Mouse (Mus musculus): ENCODE measurements around the gene Fkbpl. TPM values are rescaled to one million over a fixed set of nuclear protein-coding genes. Genes with fewer than 3 reads are reported as not detected.

The Fkbpl gene
- polyA plus RNA-seq, 1 experiment from 2014 or later = 12.4 TPM

- Histone ChIP-seq H3K4me2 (replicated peaks; ENCODE audit: low read depth) (no peak overlapping the region), H3K9ac (ENCODE audit: low read length) (no peak overlapping the region), H3K27me3 (ENCODE audit: control insufficient read depth, insufficient read depth, low read length) (peaks cover 2% of the 10 kb centered on the region; the same call in 1 of the 2 replicates), H3K27ac (replicated peaks) (no peak overlapping the region), H3K4me1 (replicated peaks; ENCODE audit: control insufficient read depth, insufficient read depth) (no peaks in the 10 kb centered on the region), H3K36me3 (ENCODE audit: control insufficient read depth, insufficient read depth, low read length) (no peaks in the 10 kb centered on the region), H3K4me3 (ENCODE audit: low read depth, low read length) (no peak overlapping the region), H3K9me3 (ENCODE audit: control insufficient read depth, low read length) (no peaks in the 10 kb centered on the region)
- WGBS = 22% methylated on average over 1 of the region's 1 CpGs
- ATAC-seq (ENCODE audit: low FRiP score, low TSS enrichment) = no peak
- TF ChIP-seq CTCF (IDR thresholded peaks at IDR 0.05; ENCODE audit: low read depth) = no peak
- no peak for TF ChIP-seq EP300 (optimal IDR thresholded peaks at IDR 0.05)
- DNase-seq (ENCODE audit: low spot score) = no peak
Observed at GRCm38 (mm10) chr17:34663558-34663957, 19.0 kb downstream of the Fkbpl start.

- Histone ChIP-seq H3K27me3 (ENCODE audit: control insufficient read depth, insufficient read depth, low read length) (no peaks in the 10 kb centered on the region), H3K4me1 (replicated peaks; ENCODE audit: control insufficient read depth, insufficient read depth) (no peaks in the 10 kb centered on the region), H3K4me3 (ENCODE audit: low read depth, low read length) (no peak overlapping the region), H3K4me2 (replicated peaks; ENCODE audit: low read depth) (no peak overlapping the region), H3K36me3 (ENCODE audit: control insufficient read depth, insufficient read depth, low read length) (no peaks in the 10 kb centered on the region), H3K9ac (ENCODE audit: low read length) (no peak overlapping the region), H3K27ac (replicated peaks) (no peak overlapping the region), H3K9me3 (ENCODE audit: control insufficient read depth, low read length) (no peaks in the 10 kb centered on the region)
- 61% methylated on average over 7 of the region's 7 CpGs for WGBS
- no peak for DNase-seq (ENCODE audit: low spot score)
- no peak for ATAC-seq (ENCODE audit: low FRiP score, low TSS enrichment)
- TF ChIP-seq CTCF (IDR thresholded peaks at IDR 0.05; ENCODE audit: low read depth) (no peak), EP300 (optimal IDR thresholded peaks at IDR 0.05) (no peak)
Observed at GRCm38 (mm10) chr17:34664472-34664871, 19.9 kb downstream of the Fkbpl start.

GRCm38 (mm10) chr17:34670235-34670634, 25.7 kb downstream of the Fkbpl start, which contains the start of gene Tnxb:
Tnxb (plus strand) TSS chr17:34670535.
- no peaks in the 10 kb centered on the region for H3K9me3 ChIP-seq (ENCODE audit: control insufficient read depth, low read length)
- no peaks in the 10 kb centered on the region for H3K36me3 ChIP-seq (ENCODE audit: control insufficient read depth, insufficient read depth, low read length)
- peaks cover 3% of the 10 kb centered on the region; the same call in 1 of the 2 replicates for H3K4me1 ChIP-seq (replicated peaks; ENCODE audit: control insufficient read depth, insufficient read depth)
- H3K27me3 ChIP-seq (ENCODE audit: control insufficient read depth, insufficient read depth, low read length) = peaks cover 9% of the 10 kb centered on the region; the same call in 1 of the 2 replicates
- WGBS = 56% methylated on average over 7 of the region's 7 CpGs
- peak within 1 kb of the TSS; percentile 37 for H3K4me2 ChIP-seq (replicated peaks; ENCODE audit: low read depth)
- DNase-seq (ENCODE audit: low spot score) (no peak), ATAC-seq (ENCODE audit: low FRiP score, low TSS enrichment) (no peak)
- TF ChIP-seq EP300 (optimal IDR thresholded peaks at IDR 0.05) (no peak), CTCF (IDR thresholded peaks at IDR 0.05; ENCODE audit: low read depth) (no peak)
- 0 out of 2 replicates have a peak within 1 kb of the TSS, but pooled peaks have one; percentile 4 for H3K4me3 ChIP-seq (ENCODE audit: low read depth, low read length)
- no peak within 1 kb of the TSS for H3K27ac ChIP-seq (replicated peaks)
- no peak within 1 kb of the TSS; the same call in 1 of the 2 replicates for H3K9ac ChIP-seq (ENCODE audit: low read length)

GRCm38 (mm10) chr17:34671151-34672066, 26.8 kb downstream of the Fkbpl start:
- Histone ChIP-seq H3K9me3 (ENCODE audit: control insufficient read depth, low read length) (no peaks in the 10 kb centered on the region), H3K27ac (replicated peaks) (no peak overlapping the region), H3K9ac (ENCODE audit: low read length) (peak overlapping the region; percentile 27), H3K36me3 (ENCODE audit: control insufficient read depth, insufficient read depth, low read length) (no peaks in the 10 kb centered on the region), H3K4me2 (replicated peaks; ENCODE audit: low read depth) (peak overlapping the region; percentile 37), H3K4me3 (ENCODE audit: low read depth, low read length) (0 out of 2 replicates have a peak overlapping the region, but pooled peaks have one; percentile 4), H3K4me1 (replicated peaks; ENCODE audit: control insufficient read depth, insufficient read depth) (peaks cover 3% of the 10 kb centered on the region; the same call in 1 of the 2 replicates), H3K27me3 (ENCODE audit: control insufficient read depth, insufficient read depth, low read length) (peaks cover 9% of the 10 kb centered on the region; the same call in 1 of the 2 replicates)
- DNase-seq (ENCODE audit: low spot score) = no peak
- no peak for TF ChIP-seq EP300 (optimal IDR thresholded peaks at IDR 0.05)
- peak; percentile 46 for TF ChIP-seq CTCF (IDR thresholded peaks at IDR 0.05; ENCODE audit: low read depth)
- WGBS = 20% methylated on average over 89 of the region's 93 CpGs
- ATAC-seq (ENCODE audit: low FRiP score, low TSS enrichment) = peak; percentile 1; the same call in 1 of the 2 replicates

- 48% methylated on average over 49 of the region's 49 CpGs for WGBS
- no peak overlapping the region for H3K9ac ChIP-seq (ENCODE audit: low read length)
- H3K4me1 ChIP-seq (replicated peaks; ENCODE audit: control insufficient read depth, insufficient read depth) = peaks cover 3% of the 10 kb centered on the region; the same call in 1 of the 2 replicates
- H3K4me3 ChIP-seq (ENCODE audit: low read depth, low read length) = no peak overlapping the region
- ATAC-seq (ENCODE audit: low FRiP score, low TSS enrichment) (no peak), DNase-seq (ENCODE audit: low spot score) (no peak)
- H3K36me3 ChIP-seq (ENCODE audit: control insufficient read depth, insufficient read depth, low read length) = no peaks in the 10 kb centered on the region
- H3K4me2 ChIP-seq (replicated peaks; ENCODE audit: low read depth) = no peak overlapping the region
- no peaks in the 10 kb centered on the region for H3K9me3 ChIP-seq (ENCODE audit: control insufficient read depth, low read length)
- TF ChIP-seq CTCF (IDR thresholded peaks at IDR 0.05; ENCODE audit: low read depth) (no peak), EP300 (optimal IDR thresholded peaks at IDR 0.05) (no peak)
- peaks cover 9% of the 10 kb centered on the region; the same call in 1 of the 2 replicates for H3K27me3 ChIP-seq (ENCODE audit: control insufficient read depth, insufficient read depth, low read length)
- no peak overlapping the region for H3K27ac ChIP-seq (replicated peaks)
Observed at GRCm38 (mm10) chr17:34672246-34672792, 27.8 kb downstream of the Fkbpl start.

Measured in stomach, postnatal 0 days (tissue).